Mouse (Mus musculus) brain, embryonic 14.5 days (tissue): Measurements from ENCODE around the gene Tnfrsf13b.

Experiments used
- CTCF ChIP-seq: fragments of 200-500 bp; IDR thresholded peaks from 2 replicates; pipeline ENCODE4 v1.5.1; 2012; ENCODE audit warnings: inconsistent platforms, mild to moderate bottlenecking, moderate library complexity, borderline replicate concordance; ENCODE audit not compliant: insufficient read depth, insufficient read length; ENCODE audit errors: extremely low read depth
- POLR2A ChIP-seq: fragments of 200-500 bp; IDR thresholded peaks from 2 replicates; pipeline ENCODE4 v1.6.1; 2012; ENCODE audit warnings: mild to moderate bottlenecking, inconsistent platforms, borderline replicate concordance; ENCODE audit not compliant: poor library complexity, insufficient read depth, insufficient read length, severe bottlenecking; ENCODE audit errors: extremely low read depth

DNA sequence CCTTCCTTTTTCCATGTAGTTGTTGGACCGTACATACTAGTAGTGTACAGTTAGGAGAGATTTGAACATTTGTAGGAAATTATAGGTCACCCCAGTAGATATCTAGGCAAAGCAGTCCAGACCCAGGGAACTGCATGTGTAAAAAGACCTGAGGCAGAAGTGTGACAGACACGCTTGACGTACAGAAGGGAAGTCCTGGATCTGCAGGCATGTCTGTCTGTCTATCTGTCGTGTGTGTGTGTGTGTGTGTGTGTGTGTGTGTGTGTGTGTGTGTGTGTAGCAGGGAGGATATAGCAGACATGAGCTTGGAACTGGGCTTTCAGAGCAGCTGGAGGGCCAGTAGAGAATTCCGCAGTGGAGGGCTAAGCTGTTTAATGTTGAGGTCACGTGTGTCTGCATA, 16.8 kb upstream of the Tnfrsf13b start:
- TF ChIP-seq POLR2A = no peak
- no peak for TF ChIP-seq CTCF
